Mouse (Mus musculus): ENCODE data around the gene Foxf1. TPM values are rescaled to one million over a fixed set of nuclear protein-coding genes. Genes with fewer than 3 reads are reported as not detected.

The Foxf1 gene
- polyA plus RNA-seq, 1 experiment from 2014 or later = 0.97 TPM

Small RNAs within 50 kb of the gene (microRNA-seq; reads per million reads assigned to microRNA genes)
- gene Gm27530 = not detected

Other genes with a start within 250 kb of the Foxf1 start
- 50.2 and 52.5 TPM in 2 replicates for gene Mthfsd, start 24.0 kb downstream of the Foxf1 start, polyA plus RNA-seq (2014; fragmentation: Nextera tagmentation; extraction: Ambion mirVana)
- 1.5 TPM in 1 of 2 replicates, not detected in the other for gene Foxc2, start 31.8 kb downstream of the Foxf1 start, polyA plus RNA-seq (2014; fragmentation: Nextera tagmentation; extraction: Ambion mirVana)
- not detected in 2 replicates for gene Foxl1, start 43.6 kb downstream of the Foxf1 start, polyA plus RNA-seq (2014; fragmentation: Nextera tagmentation; extraction: Ambion mirVana)